Mouse (Mus musculus): ENCODE data around the gene Lrpap1. TPM values are rescaled to one million over a fixed set of nuclear protein-coding genes. Genes with fewer than 3 reads are reported as not detected.

Lrpap1 gene
- polyA plus RNA-seq, 1 experiment from 2014 or later, result 107 TPM

- no peaks in the 10 kb centered on the region for H3K4me1 ChIP-seq (replicated peaks; ENCODE audit: control insufficient read depth, insufficient read depth, low read length)
- no peaks in the 10 kb centered on the region for H3K9me3 ChIP-seq (ENCODE audit: control insufficient read depth, low read length)
- no peak overlapping the region for H3K4me3 ChIP-seq (ENCODE audit: low read depth, low read length)
- H3K4me2 ChIP-seq (ENCODE audit: low read length), result no peak overlapping the region
- H3K36me3 ChIP-seq (ENCODE audit: control insufficient read depth, insufficient read depth, low read length), result no peaks in the 10 kb centered on the region
- no peak overlapping the region for H3K9ac ChIP-seq (ENCODE audit: low read length)
- ATAC-seq (replicated peaks; ENCODE audit: low FRiP score, low TSS enrichment, low read depth) (no peak), DNase-seq (ENCODE audit: low spot score) (no peak)
- H3K27ac ChIP-seq (ENCODE audit: low read depth), result no peak overlapping the region
- 0 out of 2 replicates have a peak, but pooled peaks cover 2% of the 10 kb centered on the region for H3K27me3 ChIP-seq (replicated peaks; ENCODE audit: control insufficient read depth, insufficient read depth, low read length)
- WGBS, result 73% methylated on average over 3 of the region's 3 CpGs
These were observed 20.7 kb downstream of the Lrpap1 start for GRCm38 (mm10) chr5:35084913-35085312.

DNA sequence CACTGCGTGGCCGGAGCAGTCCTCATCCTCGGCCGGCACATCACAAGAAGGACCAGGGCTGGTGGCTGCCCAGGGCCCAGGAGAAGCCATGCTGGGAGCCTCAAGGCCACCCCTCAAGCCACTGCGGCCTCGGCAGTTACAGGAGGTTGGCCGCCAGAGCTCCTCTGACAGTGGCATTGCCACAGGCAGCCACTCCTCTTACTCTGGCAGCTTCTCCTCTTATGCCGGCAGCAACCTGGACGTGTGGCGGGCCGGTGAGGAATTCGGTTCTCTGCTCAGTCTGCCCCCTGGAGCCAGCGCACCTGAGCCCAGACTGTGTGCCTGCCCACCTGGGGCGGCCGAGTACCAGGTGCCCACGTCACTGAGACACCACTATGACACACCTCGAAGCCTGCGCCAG lies 26.5 kb downstream of the Lrpap1 start:
- no peaks in the 10 kb centered on the region for H3K9me3 ChIP-seq (ENCODE audit: control insufficient read depth, low read length)
- H3K27me3 ChIP-seq (replicated peaks; ENCODE audit: control insufficient read depth, insufficient read depth, low read length), result peaks cover 15% of the 10 kb centered on the region; the same call in 1 of the 2 replicates
- no peaks in the 10 kb centered on the region for H3K4me1 ChIP-seq (replicated peaks; ENCODE audit: control insufficient read depth, insufficient read depth, low read length)
- H3K27ac ChIP-seq (ENCODE audit: low read depth), result no peak overlapping the region
- no peak overlapping the region for H3K4me3 ChIP-seq (ENCODE audit: low read depth, low read length)
- no peak overlapping the region for H3K9ac ChIP-seq (ENCODE audit: low read length)
- H3K36me3 ChIP-seq (ENCODE audit: control insufficient read depth, insufficient read depth, low read length), result no peaks in the 10 kb centered on the region
- ATAC-seq (replicated peaks; ENCODE audit: low FRiP score, low TSS enrichment, low read depth) (no peak), DNase-seq (ENCODE audit: low spot score) (no peak)
- 43% methylated on average over 18 of the region's 18 CpGs for WGBS
- H3K4me2 ChIP-seq (ENCODE audit: low read length), result no peak overlapping the region

DNA sequence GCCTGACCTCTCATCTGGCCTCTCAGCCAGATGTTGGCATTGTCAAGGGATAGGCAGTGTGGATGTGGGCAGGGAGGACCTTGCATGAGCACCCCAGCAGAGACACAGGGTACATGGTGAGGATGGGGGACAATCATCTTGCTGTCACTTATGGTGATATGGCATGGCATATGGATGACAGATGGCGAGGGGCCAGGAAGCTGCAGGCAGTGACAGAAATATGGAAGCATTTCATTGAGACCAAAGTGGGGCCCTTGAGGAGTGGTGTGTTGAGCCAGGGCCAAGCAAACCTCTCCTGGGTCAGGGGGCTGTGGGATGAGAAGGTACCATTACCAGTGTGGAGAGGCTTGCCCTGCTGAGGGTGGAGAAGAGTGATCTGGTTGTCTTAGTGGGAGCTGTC lies 29.2 kb downstream of the Lrpap1 start:
- H3K9me3 ChIP-seq (ENCODE audit: control insufficient read depth, low read length), result no peaks in the 10 kb centered on the region
- no peak overlapping the region for H3K9ac ChIP-seq (ENCODE audit: low read length)
- no peak overlapping the region for H3K27ac ChIP-seq (ENCODE audit: low read depth)
- DNase-seq (ENCODE audit: low spot score) (no peak), ATAC-seq (replicated peaks; ENCODE audit: low FRiP score, low TSS enrichment, low read depth) (no peak)
- peaks cover 15% of the 10 kb centered on the region; the same call in 1 of the 2 replicates for H3K27me3 ChIP-seq (replicated peaks; ENCODE audit: control insufficient read depth, insufficient read depth, low read length)
- no peaks in the 10 kb centered on the region for H3K36me3 ChIP-seq (ENCODE audit: control insufficient read depth, insufficient read depth, low read length)
- no peak overlapping the region for H3K4me3 ChIP-seq (ENCODE audit: low read depth, low read length)
- H3K4me2 ChIP-seq (ENCODE audit: low read length), result no peak overlapping the region
- H3K4me1 ChIP-seq (replicated peaks; ENCODE audit: control insufficient read depth, insufficient read depth, low read length), result no peaks in the 10 kb centered on the region
- 89% methylated on average over 1 of the region's 1 CpGs for WGBS

DNA sequence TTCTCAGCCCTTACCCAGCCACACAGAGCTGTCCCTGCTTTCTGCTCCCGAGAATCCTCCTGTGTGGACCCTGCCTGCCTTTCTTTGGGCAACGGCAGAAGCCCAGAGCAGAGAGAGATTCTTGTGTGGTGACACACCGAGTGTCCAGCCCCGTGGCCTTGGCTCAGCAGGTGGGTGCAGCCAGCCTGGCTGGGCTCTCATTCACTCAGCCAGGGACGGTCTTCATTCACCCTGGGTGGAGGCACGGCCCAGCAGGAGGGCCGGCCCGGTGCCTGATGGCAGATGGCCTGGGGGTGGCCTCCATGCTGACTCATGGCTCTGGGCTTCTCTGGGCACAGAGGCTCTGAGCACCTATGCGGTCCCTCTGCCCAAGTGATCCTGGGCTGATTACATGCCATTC lies 31.6 kb downstream of the Lrpap1 start:
- ATAC-seq (replicated peaks; ENCODE audit: low FRiP score, low TSS enrichment, low read depth) (no peak), DNase-seq (ENCODE audit: low spot score) (no peak)
- no peaks in the 10 kb centered on the region for H3K4me1 ChIP-seq (replicated peaks; ENCODE audit: control insufficient read depth, insufficient read depth, low read length)
- no peak overlapping the region for H3K4me2 ChIP-seq (ENCODE audit: low read length)
- H3K9me3 ChIP-seq (ENCODE audit: control insufficient read depth, low read length), result no peaks in the 10 kb centered on the region
- H3K4me3 ChIP-seq (ENCODE audit: low read depth, low read length), result no peak overlapping the region
- no peaks in the 10 kb centered on the region for H3K36me3 ChIP-seq (ENCODE audit: control insufficient read depth, insufficient read depth, low read length)
- H3K9ac ChIP-seq (ENCODE audit: low read length), result no peak overlapping the region
- 73% methylated on average over 9 of the region's 9 CpGs for WGBS
- H3K27ac ChIP-seq (ENCODE audit: low read depth), result no peak overlapping the region
- peaks cover 5% of the 10 kb centered on the region; the same call in 1 of the 2 replicates for H3K27me3 ChIP-seq (replicated peaks; ENCODE audit: control insufficient read depth, insufficient read depth, low read length)

DNA sequence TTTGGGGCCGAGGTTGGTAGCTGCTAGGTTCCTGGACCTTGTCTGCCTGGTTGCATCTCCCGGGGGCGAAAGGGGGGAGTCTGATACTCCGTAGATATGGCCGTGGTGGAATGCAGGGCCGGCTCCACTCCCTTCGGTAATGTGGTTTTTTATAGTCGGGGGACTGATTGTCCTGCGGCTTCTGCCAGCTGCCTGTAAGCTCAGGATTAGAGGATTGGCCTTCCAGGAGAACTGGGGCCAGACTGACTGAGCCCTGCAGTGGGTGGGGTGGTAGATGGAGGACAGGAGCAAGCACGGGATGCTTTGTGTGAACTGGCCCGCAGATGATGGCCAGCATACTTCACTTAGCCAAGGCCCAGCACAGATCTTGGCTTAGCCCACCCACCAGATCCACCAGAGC lies 32.3 kb downstream of the Lrpap1 start:
- H3K4me1 ChIP-seq (replicated peaks; ENCODE audit: control insufficient read depth, insufficient read depth, low read length), result no peaks in the 10 kb centered on the region
- H3K27ac ChIP-seq (ENCODE audit: low read depth), result no peak overlapping the region
- no peak overlapping the region for H3K4me2 ChIP-seq (ENCODE audit: low read length)
- no peak overlapping the region for H3K4me3 ChIP-seq (ENCODE audit: low read depth, low read length)
- no peaks in the 10 kb centered on the region for H3K9me3 ChIP-seq (ENCODE audit: control insufficient read depth, low read length)
- no peak for ATAC-seq (replicated peaks; ENCODE audit: low FRiP score, low TSS enrichment, low read depth)
- 78% methylated on average over 11 of the region's 11 CpGs for WGBS
- H3K36me3 ChIP-seq (ENCODE audit: control insufficient read depth, insufficient read depth, low read length), result no peaks in the 10 kb centered on the region
- DNase-seq (ENCODE audit: low spot score), result no peak
- H3K9ac ChIP-seq (ENCODE audit: low read length), result no peak overlapping the region
- H3K27me3 ChIP-seq (replicated peaks; ENCODE audit: control insufficient read depth, insufficient read depth, low read length), result no peaks in the 10 kb centered on the region

DNA sequence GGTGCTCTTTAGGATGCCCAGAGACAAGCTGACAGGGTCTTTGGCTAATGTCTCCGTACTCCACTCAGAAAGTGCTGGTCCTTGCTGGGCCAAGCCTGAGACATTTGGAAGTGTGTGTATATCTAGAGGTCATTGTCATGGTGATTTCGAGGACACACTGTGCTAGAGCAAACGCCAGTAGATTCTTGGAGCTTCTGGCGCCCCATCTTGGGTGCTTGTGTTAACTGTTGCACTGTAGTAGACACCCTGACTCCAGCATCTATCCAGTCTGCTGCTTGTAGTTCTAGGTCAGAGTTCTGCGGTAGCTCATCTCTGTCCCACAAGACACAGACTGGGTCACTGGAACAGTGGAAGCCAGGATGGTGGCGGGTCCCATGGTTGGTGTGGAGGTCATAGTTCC lies 33.7 kb downstream of the Lrpap1 start:
- Histone ChIP-seq H3K9me3 (ENCODE audit: control insufficient read depth, low read length) (no peaks in the 10 kb centered on the region), H3K9ac (ENCODE audit: low read length) (no peak overlapping the region), H3K27ac (ENCODE audit: low read depth) (no peak overlapping the region), H3K4me2 (ENCODE audit: low read length) (no peak overlapping the region), H3K4me3 (ENCODE audit: low read depth, low read length) (no peak overlapping the region), H3K27me3 (replicated peaks; ENCODE audit: control insufficient read depth, insufficient read depth, low read length) (no peaks in the 10 kb centered on the region), H3K36me3 (ENCODE audit: control insufficient read depth, insufficient read depth, low read length) (no peaks in the 10 kb centered on the region), H3K4me1 (replicated peaks; ENCODE audit: control insufficient read depth, insufficient read depth, low read length) (no peaks in the 10 kb centered on the region)
- DNase-seq (ENCODE audit: low spot score) (no peak), ATAC-seq (replicated peaks; ENCODE audit: low FRiP score, low TSS enrichment, low read depth) (no peak)
- WGBS, result 91% methylated on average over 6 of the region's 6 CpGs

- no peak for ATAC-seq (replicated peaks; ENCODE audit: low FRiP score, low TSS enrichment, low read depth)
- Histone ChIP-seq H3K27me3 (replicated peaks; ENCODE audit: control insufficient read depth, insufficient read depth, low read length) (no peaks in the 10 kb centered on the region), H3K36me3 (ENCODE audit: control insufficient read depth, insufficient read depth, low read length) (no peaks in the 10 kb centered on the region), H3K9ac (ENCODE audit: low read length) (no peak overlapping the region), H3K4me3 (ENCODE audit: low read depth, low read length) (no peak overlapping the region), H3K9me3 (ENCODE audit: control insufficient read depth, low read length) (no peaks in the 10 kb centered on the region), H3K4me2 (ENCODE audit: low read length) (no peak overlapping the region), H3K4me1 (replicated peaks; ENCODE audit: control insufficient read depth, insufficient read depth, low read length) (no peaks in the 10 kb centered on the region), H3K27ac (ENCODE audit: low read depth) (no peak overlapping the region)
- DNase-seq (ENCODE audit: low spot score), result no peak
- WGBS, result 60% methylated on average over 7 of the region's 7 CpGs
These were observed 34.6 kb downstream of the Lrpap1 start for GRCm38 (mm10) chr5:35070953-35071352.

- 88% methylated on average over 8 of the region's 8 CpGs for WGBS
- Histone ChIP-seq H3K4me1 (replicated peaks; ENCODE audit: control insufficient read depth, insufficient read depth, low read length) (no peaks in the 10 kb centered on the region), H3K9ac (ENCODE audit: low read length) (no peak overlapping the region), H3K9me3 (ENCODE audit: control insufficient read depth, low read length) (no peaks in the 10 kb centered on the region), H3K4me3 (ENCODE audit: low read depth, low read length) (no peak overlapping the region), H3K27ac (ENCODE audit: low read depth) (no peak overlapping the region), H3K36me3 (ENCODE audit: control insufficient read depth, insufficient read depth, low read length) (no peaks in the 10 kb centered on the region), H3K4me2 (ENCODE audit: low read length) (no peak overlapping the region), H3K27me3 (replicated peaks; ENCODE audit: control insufficient read depth, insufficient read depth, low read length) (no peaks in the 10 kb centered on the region)
- DNase-seq (ENCODE audit: low spot score) (no peak), ATAC-seq (replicated peaks; ENCODE audit: low FRiP score, low TSS enrichment, low read depth) (no peak)
These were observed 35.3 kb downstream of the Lrpap1 start for GRCm38 (mm10) chr5:35070314-35070713.

DNA sequence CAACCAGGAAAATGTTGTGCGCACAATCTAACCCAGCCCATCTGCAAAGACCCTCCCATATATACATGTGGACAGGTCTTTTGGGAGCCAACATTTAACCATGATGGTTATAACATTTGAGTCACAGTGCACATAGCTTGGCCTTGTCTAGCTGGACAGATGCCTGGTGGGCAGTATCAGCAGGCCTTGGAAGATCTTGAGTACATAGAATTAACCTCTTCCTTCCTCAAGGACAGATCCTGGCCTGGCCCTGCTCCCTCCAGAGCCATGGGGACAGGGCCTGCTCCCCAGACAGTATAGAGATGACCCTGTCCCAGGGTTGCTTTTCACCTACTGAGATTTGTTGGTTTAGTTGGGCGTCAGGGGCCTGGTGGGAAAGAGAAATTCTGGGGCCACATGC lies 35.7 kb downstream of the Lrpap1 start:
- Histone ChIP-seq H3K4me1 (replicated peaks; ENCODE audit: control insufficient read depth, insufficient read depth, low read length) (no peaks in the 10 kb centered on the region), H3K27me3 (replicated peaks; ENCODE audit: control insufficient read depth, insufficient read depth, low read length) (no peaks in the 10 kb centered on the region), H3K36me3 (ENCODE audit: control insufficient read depth, insufficient read depth, low read length) (no peaks in the 10 kb centered on the region), H3K9ac (ENCODE audit: low read length) (no peak overlapping the region), H3K4me2 (ENCODE audit: low read length) (no peak overlapping the region), H3K4me3 (ENCODE audit: low read depth, low read length) (no peak overlapping the region), H3K9me3 (ENCODE audit: control insufficient read depth, low read length) (no peaks in the 10 kb centered on the region), H3K27ac (ENCODE audit: low read depth) (no peak overlapping the region)
- 89% methylated on average over 2 of the region's 2 CpGs for WGBS
- no peak for DNase-seq (ENCODE audit: low spot score)
- ATAC-seq (replicated peaks; ENCODE audit: low FRiP score, low TSS enrichment, low read depth), result no peak

All from intestine, embryonic 14.5 days (tissue).